Mouse (Mus musculus) heart, embryonic 14.5 days (tissue): ENCODE measurements at regions not wholly inside any gene's neighbourhood (a gene's known extent, or its start where the extent isn't known, plus 50 kb on each side); places are given as distances from the start of the nearest gene placed in this dataset.
A peak's percentile ranks its signal among the peaks of the same experiment; 100 is the strongest.

Experiments used
- ATAC-seq: fragments of 200-750 bp; cut with Nextera tagmentation; 2 replicates; pipeline ENCODE4 v1.8.0; 2017; ENCODE audit warnings: low read depth, moderate TSS enrichment; ENCODE audit not compliant: insufficient number of reproducible peaks, insufficient read depth, low FRiP score
- H3K27ac ChIP-seq, 2 experiments: fragments of 200-500 bp in 1 of 2; fragments of 300-500 bp in 1 of 2; sonication (generic) in 1 of 2; replicated peaks in 1 of 2; 2 replicates each; pipeline ENCODE4 v1.5.1; 2012 to 2014; ENCODE audit warnings: low read depth in 2 of 2, low read length in 2 of 2, control low read depth in 1 of 2, mild to moderate bottlenecking in 1 of 2, mixed read lengths in 1 of 2; ENCODE audit not compliant: control insufficient read depth in 1 of 2, insufficient read depth in 1 of 2
- H3K27me3 ChIP-seq: fragments of 300-500 bp; sonication (generic); 2 replicates; pipeline ENCODE4 v1.6.1; 2014; ENCODE audit warnings: mild to moderate bottlenecking, low read length, control low read depth; ENCODE audit not compliant: control insufficient read depth, insufficient read depth
- H3K36me3 ChIP-seq: fragments of 300-500 bp; sonication (generic); 2 replicates; pipeline ENCODE4 v1.6.1; 2014; ENCODE audit warnings: mild to moderate bottlenecking, control low read depth, low read length, mixed read lengths; ENCODE audit not compliant: control insufficient read depth, insufficient read depth
- H3K4me1 ChIP-seq, 2 experiments: fragments of 200-500 bp in 1 of 2; fragments of 300-500 bp in 1 of 2; sonication (generic) in 1 of 2; 2 replicates each; pipeline ENCODE4 v1.6.1; 2012 to 2014; ENCODE audit warnings: low read length in 2 of 2, control low read depth in 1 of 2, mixed read lengths in 1 of 2; ENCODE audit not compliant: control insufficient read depth in 2 of 2, insufficient read depth in 2 of 2
- H3K4me2 ChIP-seq: fragments of 300-500 bp; sonication (generic); 2 replicates; pipeline ENCODE4 v1.6.1; 2014; ENCODE audit warnings: mild to moderate bottlenecking, low read length
- H3K4me3 ChIP-seq, 2 experiments: fragments of 200-500 bp in 1 of 2; fragments of 300-500 bp in 1 of 2; sonication (generic) in 1 of 2; 2 replicates each; pipeline ENCODE4 v1.5.1; 2012 to 2014; ENCODE audit warnings: low read length in 2 of 2, mild to moderate bottlenecking in 2 of 2, control low read depth in 1 of 2, low read depth in 1 of 2, moderate library complexity in 1 of 2; ENCODE audit not compliant: control insufficient read depth in 1 of 2, insufficient read depth in 1 of 2
- H3K9ac ChIP-seq: fragments of 300-500 bp; sonication (generic); 2 replicates; pipeline ENCODE4 v1.6.1; 2014; ENCODE audit warnings: mild to moderate bottlenecking, low read length
- H3K9me3 ChIP-seq: fragments of 300-500 bp; sonication (generic); 2 replicates; pipeline ENCODE4 v1.6.1; 2016; ENCODE audit warnings: low read length, control low read depth; ENCODE audit not compliant: control insufficient read depth
- WGBS: fragments of 180-500 bp; shearing (Covaris S2); extraction: QIAGEN DNeasy Blood & Tissue Kit; methylation state at CpG from one replicate; pipeline ENCODE4 v1.1.7; 2014; 5-methylcytosine and 5-hydroxymethylcytosine counted together

- H3K4me2 ChIP-seq = no peak overlapping the region
- H3K9me3 ChIP-seq = no peaks in the 10 kb centered on the region
- H3K27me3 ChIP-seq = no peaks in the 10 kb centered on the region
- no peak overlapping the region for H3K4me3 ChIP-seq
- ATAC-seq = no peak
- peaks cover 3 to 17% of the 10 kb centered on the region in 2 experiments; a peak in 3 of 4 replicates for H3K4me1 ChIP-seq
- no peaks in the 10 kb centered on the region for H3K36me3 ChIP-seq
- WGBS = 91% methylated on average over 7 of the region's 7 CpGs
- H3K9ac ChIP-seq = no peak overlapping the region
- no peak overlapping the region for H3K27ac ChIP-seq
These were observed 180.3 kb upstream of the Foxn2 start for GRCm38 (mm10) chr17:88260176-88260575.

DNA sequence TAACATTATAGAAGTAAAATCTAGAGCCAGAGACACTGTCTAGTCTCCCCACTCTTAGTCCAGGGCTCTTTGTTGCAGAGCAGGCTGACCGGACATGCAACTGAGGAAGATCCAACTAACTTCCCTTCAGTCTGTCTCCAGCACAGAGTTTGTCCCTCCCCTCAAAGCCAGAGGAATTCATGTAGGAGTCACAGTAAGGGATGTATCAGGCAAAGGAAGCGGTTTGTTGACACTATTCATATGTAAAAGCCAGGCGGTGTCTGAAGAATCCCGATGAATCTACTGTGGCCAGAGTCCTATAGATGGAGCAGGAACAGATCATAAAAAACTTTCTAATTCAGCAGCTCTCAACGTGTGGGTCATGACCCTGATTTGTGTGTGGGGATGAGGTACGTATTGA lies 179.7 kb upstream of the Foxn2 start:
- Histone ChIP-seq H3K27ac (no peak overlapping the region), H3K4me1 (peaks cover 3 to 17% of the 10 kb centered on the region in 2 experiments; a peak in 3 of 4 replicates), H3K4me2 (no peak overlapping the region), H3K36me3 (no peaks in the 10 kb centered on the region), H3K4me3 (no peak overlapping the region), H3K9me3 (no peaks in the 10 kb centered on the region), H3K9ac (no peak overlapping the region), H3K27me3 (no peaks in the 10 kb centered on the region)
- no peak for ATAC-seq
- 61% methylated on average over 6 of the region's 6 CpGs for WGBS

DNA sequence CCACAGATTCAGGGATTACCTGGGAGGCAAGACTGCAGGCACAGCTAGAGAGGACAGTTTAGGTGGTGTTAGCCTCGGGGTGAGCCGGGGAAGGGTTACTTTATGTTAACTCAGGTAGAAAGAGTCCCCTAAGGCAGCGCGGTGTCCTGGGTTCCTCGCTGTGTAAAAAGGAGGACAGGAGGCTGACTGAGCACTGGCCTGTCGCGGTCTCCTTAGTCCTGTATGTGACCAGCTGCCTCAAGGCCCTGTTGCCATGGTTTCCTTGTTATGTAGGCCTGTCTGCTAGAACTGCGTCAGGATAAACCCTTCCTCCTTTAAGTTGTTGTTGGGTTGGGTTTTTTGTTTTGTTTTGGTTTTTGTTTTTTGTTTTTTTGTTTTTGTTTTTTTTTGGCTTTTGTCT lies 179.0 kb upstream of the Foxn2 start:
- H3K27ac ChIP-seq = no peak overlapping the region
- no peak for ATAC-seq
- 62% methylated on average over 8 of the region's 8 CpGs for WGBS

DNA sequence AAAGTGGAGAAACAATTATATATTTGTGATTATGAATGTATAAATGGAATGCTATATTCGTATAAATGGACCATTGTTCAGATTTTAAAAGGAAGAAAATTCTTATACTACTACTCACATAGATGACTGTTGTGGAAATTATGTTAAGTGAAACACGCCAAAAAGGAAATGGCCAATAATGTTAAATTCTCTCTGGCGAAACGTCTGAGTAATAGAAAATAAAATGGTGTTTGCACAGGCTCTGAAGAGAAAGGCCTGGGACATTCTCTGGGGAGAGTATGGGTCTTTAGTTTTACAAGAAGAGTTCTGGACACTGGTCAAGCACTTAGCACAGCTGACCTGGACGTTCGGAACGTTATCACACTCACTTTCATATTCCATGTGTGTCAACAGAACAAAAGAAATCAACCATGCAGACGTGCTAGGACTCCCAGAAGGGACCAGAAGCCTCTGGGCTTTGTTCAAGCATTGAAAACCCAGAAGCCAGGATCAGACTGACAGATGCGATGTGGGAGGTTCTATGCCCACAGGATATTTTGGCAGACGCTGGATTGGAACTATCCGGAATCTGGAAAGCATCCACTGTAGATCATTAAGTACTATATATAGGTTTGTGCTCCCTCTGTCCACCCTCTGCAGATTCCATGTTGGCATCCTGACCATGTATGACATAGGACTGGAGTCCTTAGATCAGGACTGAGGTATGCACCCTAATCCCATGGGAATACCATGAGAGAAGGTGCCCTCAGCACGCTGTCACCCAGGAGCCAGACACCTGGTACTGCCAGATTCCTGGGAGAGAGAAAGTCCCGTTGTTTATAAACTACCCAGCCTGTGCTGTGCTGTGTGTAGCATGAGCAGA lies 178.0 kb upstream of the Foxn2 start:
- peaks cover 4% of the 10 kb centered on the region for H3K9me3 ChIP-seq
- H3K27me3 ChIP-seq = no peaks in the 10 kb centered on the region
- no peak for ATAC-seq
- peaks cover 3 to 12% of the 10 kb centered on the region in 2 experiments; a peak in 3 of 4 replicates for H3K4me1 ChIP-seq
- H3K27ac ChIP-seq = peak overlapping the region in 1 of 2 experiments; percentile 24; a peak in 1 of 4 replicates
- H3K4me2 ChIP-seq = no peak overlapping the region
- no peak overlapping the region for H3K9ac ChIP-seq
- WGBS = 59% methylated on average over 13 of the region's 13 CpGs
- H3K4me3 ChIP-seq = no peak overlapping the region
- no peaks in the 10 kb centered on the region for H3K36me3 ChIP-seq

More for the DNA sequence above, 179.0 kb upstream of the Foxn2 start:
- Histone ChIP-seq H3K36me3 (no peaks in the 10 kb centered on the region), H3K27me3 (no peaks in the 10 kb centered on the region), H3K9ac (no peak overlapping the region), H3K9me3 (no peaks in the 10 kb centered on the region), H3K4me3 (no peak overlapping the region), H3K4me1 (peaks cover 3 to 17% of the 10 kb centered on the region in 2 experiments; a peak in 3 of 4 replicates), H3K4me2 (no peak overlapping the region)

- peaks cover 5% of the 10 kb centered on the region for H3K9me3 ChIP-seq
- no peaks in the 10 kb centered on the region for H3K27me3 ChIP-seq
- no peak overlapping the region for H3K4me3 ChIP-seq
- no peak overlapping the region for H3K9ac ChIP-seq
- no peak for ATAC-seq
- peaks cover 0 to 6% of the 10 kb centered on the region in 2 experiments; a peak in 2 of 4 replicates for H3K4me1 ChIP-seq
- no peak overlapping the region for H3K4me2 ChIP-seq
- H3K27ac ChIP-seq = no peak overlapping the region
- 84% methylated on average over 13 of the region's 13 CpGs for WGBS
- no peaks in the 10 kb centered on the region for H3K36me3 ChIP-seq
These were observed 175.2 kb upstream of the Foxn2 start for GRCm38 (mm10) chr17:88265291-88265690.

GRCm38 (mm10) chr17:88268216-88268615 lies 172.3 kb upstream of the Foxn2 start:
- no peak for ATAC-seq
- Histone ChIP-seq H3K36me3 (no peaks in the 10 kb centered on the region), H3K9me3 (peaks cover 5% of the 10 kb centered on the region), H3K27me3 (no peaks in the 10 kb centered on the region), H3K4me1 (no peaks in the 10 kb centered on the region), H3K27ac (no peak overlapping the region), H3K9ac (no peak overlapping the region), H3K4me2 (no peak overlapping the region), H3K4me3 (no peak overlapping the region)
- WGBS = 82% methylated on average over 8 of the region's 8 CpGs

DNA sequence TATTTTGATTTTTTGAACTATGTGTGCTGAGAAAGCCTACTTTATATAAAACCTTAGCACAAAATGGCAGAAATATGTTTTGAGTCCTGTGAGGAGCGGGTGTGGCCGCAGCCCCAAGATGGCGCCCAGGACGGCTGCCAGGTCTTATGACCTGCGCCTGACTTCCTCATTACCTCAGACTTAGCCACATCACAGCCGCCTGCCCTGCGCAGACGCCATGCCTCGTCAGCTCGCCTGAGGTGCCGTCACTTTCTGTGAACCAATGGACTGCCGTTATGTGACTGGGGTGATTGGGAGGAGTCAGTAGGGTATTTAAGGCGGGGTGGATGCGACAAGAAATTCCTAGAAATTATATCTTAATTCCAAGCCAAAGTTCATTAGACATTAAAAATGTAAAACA lies 171.7 kb upstream of the Foxn2 start:
- WGBS = 93% methylated on average over 14 of the region's 14 CpGs
- no peak for ATAC-seq

More for the DNA sequence above, 171.7 kb upstream of the Foxn2 start:
- Histone ChIP-seq H3K4me1 (no peaks in the 10 kb centered on the region), H3K27me3 (no peaks in the 10 kb centered on the region), H3K9me3 (peaks cover 5% of the 10 kb centered on the region), H3K4me3 (no peak overlapping the region), H3K9ac (no peak overlapping the region), H3K36me3 (no peaks in the 10 kb centered on the region), H3K27ac (no peak overlapping the region), H3K4me2 (no peak overlapping the region)
